Mouse (Mus musculus) limb, embryonic 11.5 days (tissue): ENCODE data around the gene Efs. TPM values are rescaled to one million over a fixed set of nuclear protein-coding genes. Genes with fewer than 3 reads are reported as not detected.
A peak's percentile ranks its signal among the peaks of the same experiment; 100 is the strongest.

Experiments used
- ATAC-seq: fragments of 200-750 bp; cut with Nextera tagmentation; 2 replicates; pipeline ENCODE4 v1.8.0; 2017; ENCODE audit warnings: low read depth; ENCODE audit not compliant: insufficient number of reproducible peaks, low FRiP score, low TSS enrichment
- DNase-seq: peaks from one replicate; pipeline ENCODE4 v3.0.0-alpha.2; 2015; ENCODE audit warnings: low spot score
- H3K27ac ChIP-seq: fragments of 300-500 bp; sonication (generic); replicated peaks from 2 replicates; pipeline ENCODE4 v1.5.1; 2014; ENCODE audit warnings: low read depth, mild to moderate bottlenecking, low read length
- H3K27me3 ChIP-seq: fragments of 300-500 bp; sonication (generic); 2 replicates; pipeline ENCODE4 v1.6.1; 2014; ENCODE audit warnings: mild to moderate bottlenecking, low read length, mixed read lengths; ENCODE audit not compliant: control insufficient read depth, insufficient read depth
- H3K36me3 ChIP-seq: fragments of 300-500 bp; sonication (generic); 2 replicates; pipeline ENCODE4 v1.6.1; 2014; ENCODE audit warnings: mild to moderate bottlenecking, low read length, moderate library complexity, mixed read lengths; ENCODE audit not compliant: control insufficient read depth, insufficient read depth
- H3K4me1 ChIP-seq: fragments of 300-500 bp; sonication (generic); 2 replicates; pipeline ENCODE4 v1.6.1; 2014; ENCODE audit warnings: low read length, mixed read lengths; ENCODE audit not compliant: control insufficient read depth, insufficient read depth
- H3K4me2 ChIP-seq: fragments of 300-500 bp; sonication (generic); 2 replicates; pipeline ENCODE4 v1.6.1; 2014; ENCODE audit warnings: low read depth, mild to moderate bottlenecking, moderate library complexity; ENCODE audit not compliant: severe bottlenecking
- H3K4me3 ChIP-seq: fragments of 300-500 bp; sonication (generic); 2 replicates; pipeline ENCODE4 v1.5.1; 2014; ENCODE audit warnings: low read depth, low read length
- H3K9ac ChIP-seq: fragments of 300-500 bp; sonication (generic); 2 replicates; pipeline ENCODE4 v1.6.1; 2014; ENCODE audit warnings: mild to moderate bottlenecking, low read length
- H3K9me3 ChIP-seq: fragments of 300-500 bp; sonication (generic); 2 replicates; pipeline ENCODE4 v1.6.1; 2016; ENCODE audit warnings: low read length; ENCODE audit not compliant: control insufficient read depth
- WGBS: fragments of 180-500 bp; shearing (Covaris S2); extraction: QIAGEN DNeasy Blood & Tissue Kit; methylation state at CpG from one replicate; pipeline ENCODE4 v1.1.7; 2014; 5-methylcytosine and 5-hydroxymethylcytosine counted together
- polyA plus RNA-seq: library from polyadenylated mRNA; unstranded; fragments of >200 nt; fragmentation: Nextera tagmentation; extraction: Ambion mirVana; gene quantifications from 2 replicates; pipeline ENCODE4 v1.2.1, GENCODE M21; 2014

The Efs gene
- polyA plus RNA-seq, 1 experiment from 2014 or later = 44.6 TPM

GRCm38 (mm10) chr14:54877048-54877715 lies 48.7 kb downstream of the Efs start, which contains the start of gene Ppp1r3e:
Gene Ppp1r3e, minus strand, starts transcription at chr14:54877550.
- peaks cover 18% of the 10 kb centered on the region for H3K27me3 ChIP-seq
- peaks cover 9% of the 10 kb centered on the region for H3K4me1 ChIP-seq
- no peaks in the 10 kb centered on the region for H3K36me3 ChIP-seq
- peak within 1 kb of the TSS; percentile 99 for H3K4me2 ChIP-seq
- H3K9ac ChIP-seq = peak within 1 kb of the TSS; percentile 72
- H3K27ac ChIP-seq = no peak within 1 kb of the TSS
- under 1% methylated on average over 37 of the region's 61 CpGs for WGBS
- ATAC-seq = peak; percentile 49
- peak; percentile 64 for DNase-seq
- H3K9me3 ChIP-seq = no peaks in the 10 kb centered on the region
- peak within 1 kb of the TSS; percentile 57 for H3K4me3 ChIP-seq

GRCm38 (mm10) chr14:54876539-54877047 lies 49.3 kb downstream of the Efs start:
- Histone ChIP-seq H3K4me3 (peak overlapping the region; percentile 57), H3K4me1 (peaks cover 9% of the 10 kb centered on the region), H3K9ac (peak overlapping the region; percentile 72), H3K4me2 (peak overlapping the region; percentile 99), H3K36me3 (no peaks in the 10 kb centered on the region), H3K27me3 (peaks cover 18% of the 10 kb centered on the region), H3K9me3 (no peaks in the 10 kb centered on the region), H3K27ac (no peak overlapping the region)
- DNase-seq (peak; percentile 86), ATAC-seq (peak; percentile 81)
- WGBS = under 1% methylated on average over 53 of the region's 72 CpGs

- Histone ChIP-seq H3K27me3 (peaks cover 18% of the 10 kb centered on the region), H3K4me2 (peak overlapping the region; percentile 99), H3K9me3 (no peaks in the 10 kb centered on the region), H3K9ac (peak overlapping the region; percentile 72), H3K4me3 (peak overlapping the region; percentile 57), H3K27ac (no peak overlapping the region), H3K4me1 (peaks cover 9% of the 10 kb centered on the region), H3K36me3 (no peaks in the 10 kb centered on the region)
- 2% methylated on average over 36 of the region's 36 CpGs for WGBS
- DNase-seq (no peak), ATAC-seq (peak; percentile 41; the same call in 1 of the 2 replicates)
These were observed 49.9 kb downstream of the Efs start for GRCm38 (mm10) chr14:54875844-54876538.

- DNase-seq (no peak), ATAC-seq (no peak)
- H3K9me3 ChIP-seq = no peaks in the 10 kb centered on the region
- H3K36me3 ChIP-seq = no peaks in the 10 kb centered on the region
- H3K4me1 ChIP-seq = peaks cover 9% of the 10 kb centered on the region
- H3K9ac ChIP-seq = no peak overlapping the region
- H3K27ac ChIP-seq = no peak overlapping the region
- peaks cover 18% of the 10 kb centered on the region for H3K27me3 ChIP-seq
- H3K4me3 ChIP-seq = no peak overlapping the region
- WGBS = 85% methylated on average over 3 of the region's 3 CpGs
- no peak overlapping the region for H3K4me2 ChIP-seq
These were observed 51.8 kb downstream of the Efs start for GRCm38 (mm10) chr14:54874165-54874564.

- Histone ChIP-seq H3K27me3 (peaks cover 5% of the 10 kb centered on the region; the same call in 1 of the 2 replicates), H3K4me1 (peaks cover 2% of the 10 kb centered on the region), H3K36me3 (no peaks in the 10 kb centered on the region), H3K27ac (no peak within 1 kb of the TSS), H3K9me3 (no peaks in the 10 kb centered on the region), H3K4me2 (no peak within 1 kb of the TSS), H3K9ac (no peak within 1 kb of the TSS), H3K4me3 (no peak within 1 kb of the TSS)
- DNase-seq (no peak), ATAC-seq (no peak)
- WGBS = 90% methylated on average over 5 of the region's 5 CpGs
These were observed 55.1 kb downstream of the Efs start, which contains the start of gene Homez for GRCm38 (mm10) chr14:54870861-54871260. Gene Homez, minus strand, starts transcription at chr14:54870961.

- Histone ChIP-seq H3K4me2 (no peak overlapping the region), H3K36me3 (no peaks in the 10 kb centered on the region), H3K4me1 (no peaks in the 10 kb centered on the region), H3K9me3 (no peaks in the 10 kb centered on the region), H3K27ac (no peak overlapping the region), H3K9ac (no peak overlapping the region), H3K27me3 (no peaks in the 10 kb centered on the region), H3K4me3 (no peak overlapping the region)
- 82% methylated on average over 4 of the region's 4 CpGs for WGBS
- DNase-seq (no peak), ATAC-seq (no peak)
These were observed 57.9 kb downstream of the Efs start for GRCm38 (mm10) chr14:54868026-54868425.

- no peak for ATAC-seq
These were observed 59.0 kb downstream of the Efs start for GRCm38 (mm10) chr14:54866936-54867335.

More at GRCm38 (mm10) chr14:54866936-54867335, 59.0 kb downstream of the Efs start:
- Histone ChIP-seq H3K4me1 (no peaks in the 10 kb centered on the region), H3K4me2 (no peak overlapping the region), H3K4me3 (no peak overlapping the region), H3K27me3 (no peaks in the 10 kb centered on the region), H3K9ac (no peak overlapping the region), H3K9me3 (no peaks in the 10 kb centered on the region), H3K27ac (no peak overlapping the region), H3K36me3 (no peaks in the 10 kb centered on the region)
- WGBS = 67% methylated on average over 5 of the region's 5 CpGs
- DNase-seq = no peak
